Mouse (Mus musculus) hindbrain, embryonic 11.5 days (tissue): ENCODE measurements around the gene Sppl2b. TPM values are rescaled to one million over a fixed set of nuclear protein-coding genes. Genes with fewer than 3 reads are reported as not detected.
A peak's percentile ranks its signal among the peaks of the same experiment; 100 is the strongest.

Experiments used
- ATAC-seq: fragments of 200-750 bp; cut with Nextera tagmentation; 2 replicates; pipeline ENCODE4 v1.8.0; 2017; ENCODE audit warnings: mild to moderate bottlenecking, moderate TSS enrichment, moderate library complexity; ENCODE audit not compliant: low FRiP score
- DNase-seq: peaks from one replicate; pipeline ENCODE4 v3.0.0-alpha.2; 2015; ENCODE audit warnings: low spot score
- H3K27ac ChIP-seq: fragments of 300-500 bp; sonication (generic); 2 replicates; pipeline ENCODE4 v1.5.1; 2014; ENCODE audit warnings: mild to moderate bottlenecking, low read depth, low read length
- H3K27me3 ChIP-seq: fragments of 300-500 bp; sonication (generic); 2 replicates; pipeline ENCODE4 v1.6.1; 2014; ENCODE audit warnings: mild to moderate bottlenecking, low read length, moderate library complexity, mixed read lengths; ENCODE audit not compliant: control insufficient read depth, insufficient read depth
- H3K36me3 ChIP-seq: fragments of 300-500 bp; sonication (generic); 2 replicates; pipeline ENCODE4 v1.6.1; 2014; ENCODE audit warnings: mild to moderate bottlenecking, low read length, moderate library complexity, mixed read lengths; ENCODE audit not compliant: control insufficient read depth, insufficient read depth
- H3K4me1 ChIP-seq: fragments of 300-500 bp; sonication (generic); replicated peaks from 2 replicates; pipeline ENCODE4 v1.6.1; 2014; ENCODE audit warnings: low read length, mixed read lengths; ENCODE audit not compliant: control insufficient read depth, insufficient read depth
- H3K4me2 ChIP-seq: fragments of 300-500 bp; sonication (generic); replicated peaks from 2 replicates; pipeline ENCODE4 v1.6.1; 2014; ENCODE audit warnings: mild to moderate bottlenecking, low read depth, low read length
- H3K4me3 ChIP-seq: fragments of 300-500 bp; sonication (generic); 2 replicates; pipeline ENCODE4 v1.5.1; 2014; ENCODE audit warnings: low read depth, low read length
- H3K9ac ChIP-seq: fragments of 300-500 bp; sonication (generic); 2 replicates; pipeline ENCODE4 v1.6.1; 2014; ENCODE audit warnings: low read depth, low read length
- H3K9me3 ChIP-seq: fragments of 300-500 bp; sonication (generic); 2 replicates; pipeline ENCODE4 v1.6.1; 2016; ENCODE audit warnings: low read length; ENCODE audit not compliant: control insufficient read depth
- WGBS: fragments of 180-500 bp; shearing (Covaris S2); extraction: QIAGEN DNeasy Blood & Tissue Kit; methylation state at CpG from one replicate; pipeline ENCODE4 v1.1.7; 2014; 5-methylcytosine and 5-hydroxymethylcytosine counted together
- microRNA counts: library from miRNA; unstranded; fragments of <30 nt; microRNA quantifications from one replicate; lab custom pipeline; 2015
- polyA plus RNA-seq: library from polyadenylated mRNA; unstranded; fragments of >200 nt; fragmentation: Nextera tagmentation; extraction: Ambion mirVana; gene quantifications from 2 replicates; pipeline ENCODE4 v1.2.1, GENCODE M21; 2014

Sppl2b gene
- polyA plus RNA-seq, 1 experiment from 2014 or later: 25.1 TPM

DNA sequence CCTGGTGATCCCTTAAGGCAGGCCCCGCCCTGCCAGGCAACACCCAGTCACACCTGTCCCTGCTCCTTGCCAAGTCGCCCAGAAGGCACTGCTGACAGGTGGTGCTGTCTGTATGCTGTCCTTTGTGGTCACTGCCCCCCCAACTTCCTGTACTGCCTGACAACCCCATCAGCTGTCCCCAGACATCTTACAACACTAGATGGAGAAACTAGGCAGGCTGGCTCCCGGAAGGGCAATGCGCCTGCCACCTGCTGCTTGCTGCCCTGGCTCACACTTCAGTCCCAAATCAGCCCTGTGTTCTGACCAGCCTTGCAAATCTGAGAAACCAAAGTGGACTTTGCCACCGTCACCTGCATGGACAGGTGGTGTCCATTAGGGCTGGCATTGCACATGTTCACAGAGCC, 59.2 kb downstream of the Sppl2b start:
- H3K9me3 ChIP-seq: no peaks in the 10 kb centered on the region
- WGBS: 87% methylated on average over 5 of the region's 5 CpGs
- DNase-seq (no peak), ATAC-seq (no peak)
- H3K4me3 ChIP-seq: no peak overlapping the region
- H3K36me3 ChIP-seq: peaks cover 2% of the 10 kb centered on the region
- no peak overlapping the region for H3K9ac ChIP-seq
- H3K4me2 ChIP-seq: no peak overlapping the region
- no peaks in the 10 kb centered on the region for H3K4me1 ChIP-seq
- no peaks in the 10 kb centered on the region for H3K27me3 ChIP-seq
- no peak overlapping the region for H3K27ac ChIP-seq

- no peak overlapping the region for H3K4me3 ChIP-seq
- H3K9ac ChIP-seq: no peak overlapping the region
- H3K9me3 ChIP-seq: no peaks in the 10 kb centered on the region
- H3K4me2 ChIP-seq: no peak overlapping the region
- H3K27ac ChIP-seq: no peak overlapping the region
- no peaks in the 10 kb centered on the region for H3K27me3 ChIP-seq
- DNase-seq (no peak), ATAC-seq (no peak)
- no peaks in the 10 kb centered on the region for H3K4me1 ChIP-seq
- 85% methylated on average over 2 of the region's 2 CpGs for WGBS
- H3K36me3 ChIP-seq: no peaks in the 10 kb centered on the region; the same call in 1 of the 2 replicates
Measured at GRCm38 (mm10) chr10:80915260-80915659, 60.2 kb downstream of the Sppl2b start.

- Histone ChIP-seq H3K9me3 (no peaks in the 10 kb centered on the region), H3K27ac (no peak overlapping the region), H3K4me3 (no peak overlapping the region), H3K4me1 (no peaks in the 10 kb centered on the region), H3K9ac (no peak overlapping the region), H3K27me3 (no peaks in the 10 kb centered on the region), H3K36me3 (no peaks in the 10 kb centered on the region; the same call in 1 of the 2 replicates), H3K4me2 (no peak overlapping the region)
- WGBS: 98% methylated on average over 4 of the region's 4 CpGs
- no peak for DNase-seq
- ATAC-seq: no peak
Measured at GRCm38 (mm10) chr10:80915736-80916135, 60.7 kb downstream of the Sppl2b start.

- ATAC-seq (peak; percentile 57), DNase-seq (no peak)
- WGBS: 3% methylated on average over 15 of the region's 15 CpGs
Measured at GRCm38 (mm10) chr10:80917336-80917778, 62.3 kb downstream of the Sppl2b start.

DNA sequence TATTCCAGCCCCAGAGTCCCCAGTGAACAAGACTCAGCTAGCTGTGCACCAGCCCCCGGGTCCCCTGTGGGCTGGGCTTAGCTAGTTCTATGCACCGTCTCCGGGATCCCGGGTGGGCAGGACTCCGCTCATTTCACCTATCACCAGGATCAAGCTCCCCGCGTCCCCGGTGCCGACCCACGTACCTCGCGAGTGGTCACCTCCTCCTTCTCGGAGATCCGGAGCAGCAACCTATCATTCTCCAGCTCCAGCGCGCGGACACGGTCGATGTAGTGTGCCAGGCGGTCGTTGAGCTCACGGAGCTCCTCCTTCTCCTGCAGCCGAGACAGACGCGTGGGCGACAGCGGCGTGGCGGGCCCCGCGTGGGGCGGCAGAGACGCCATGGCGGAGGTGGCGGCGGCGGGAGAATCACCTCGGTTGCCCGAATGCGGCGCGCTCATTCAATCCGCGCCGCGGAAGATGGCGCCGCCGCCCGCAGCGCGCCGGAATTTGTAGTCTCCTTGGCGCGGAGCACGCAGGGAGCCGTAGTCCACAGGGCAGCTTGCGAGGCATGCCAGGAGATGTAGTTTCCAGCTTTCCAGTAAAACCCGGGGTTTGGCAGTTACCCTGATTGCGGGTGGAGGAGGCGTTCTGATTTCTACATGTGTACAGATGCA, 62.8 kb downstream of the Sppl2b start, which contains the start of gene Lmnb2:
Lmnb2 (minus strand) TSS at position 467 of the 656 bp plus-strand sequence.
- H3K9me3 ChIP-seq: no peaks in the 10 kb centered on the region
- H3K27ac ChIP-seq: peak within 1 kb of the TSS; percentile 56; the same call in 1 of the 2 replicates
- no peaks in the 10 kb centered on the region for H3K4me1 ChIP-seq
- DNase-seq (peak; percentile 85), ATAC-seq (peak; percentile 70)
- no peaks in the 10 kb centered on the region; the same call in 1 of the 2 replicates for H3K36me3 ChIP-seq
- H3K27me3 ChIP-seq: no peaks in the 10 kb centered on the region
- peak within 1 kb of the TSS; percentile 91 for H3K9ac ChIP-seq
- peak within 1 kb of the TSS; percentile 94 for H3K4me2 ChIP-seq
- peak within 1 kb of the TSS; percentile 90 for H3K4me3 ChIP-seq
- under 1% methylated on average over 52 of the region's 61 CpGs for WGBS

More at GRCm38 (mm10) chr10:80917336-80917778, 62.3 kb downstream of the Sppl2b start:
- no peak overlapping the region for H3K27ac ChIP-seq
- H3K4me3 ChIP-seq: peak overlapping the region; percentile 90
- no peaks in the 10 kb centered on the region for H3K4me1 ChIP-seq
- H3K27me3 ChIP-seq: no peaks in the 10 kb centered on the region
- H3K9me3 ChIP-seq: no peaks in the 10 kb centered on the region
- peak overlapping the region; percentile 94 for H3K4me2 ChIP-seq
- peak overlapping the region; percentile 91 for H3K9ac ChIP-seq
- H3K36me3 ChIP-seq: no peaks in the 10 kb centered on the region; the same call in 1 of the 2 replicates

MicroRNA genes within 50 kb of the gene (microRNA counts, 519-probe panel; counts per million panel counts)
- not detected for microRNA mmu-miR-1982 (lab: Ali Mortazavi, UCI)

Other genes starting within 250 kb of the Sppl2b start
- 1.5 and 1.7 TPM in 2 replicates for gene Gm49322, start 249.3 kb upstream of the Sppl2b start, polyA plus RNA-seq
- 71.1 and 85.6 TPM in 2 replicates for gene Csnk1g2, start 232.4 kb upstream of the Sppl2b start, polyA plus RNA-seq
- 36.2 and 47.2 TPM in 2 replicates for gene Btbd2, start 198.2 kb upstream of the Sppl2b start, polyA plus RNA-seq
- gene Mknk2, start 177.2 kb upstream of the Sppl2b start, polyA plus RNA-seq: 47.0 and 48.4 TPM in 2 replicates
- 54.4 and 55.6 TPM in 2 replicates for gene Mob3a, start 153.3 kb upstream of the Sppl2b start, polyA plus RNA-seq
- gene Izumo4, start 153.1 kb upstream of the Sppl2b start, polyA plus RNA-seq: 10.3 and 11.4 TPM in 2 replicates
- 68.5 and 85.1 TPM in 2 replicates for gene Ap3d1, start 113.0 kb upstream of the Sppl2b start, polyA plus RNA-seq
- gene Dot1l, start 100.1 kb upstream of the Sppl2b start, polyA plus RNA-seq: 18.3 and 25.1 TPM in 2 replicates
- 83.4 and 84.4 TPM in 2 replicates for gene Sf3a2, start 57.1 kb upstream of the Sppl2b start, polyA plus RNA-seq
- 142 and 150 TPM in 2 replicates for gene Plekhj1, start 56.6 kb upstream of the Sppl2b start, polyA plus RNA-seq
- gene Amh, start 50.0 kb upstream of the Sppl2b start, polyA plus RNA-seq: not detected in 2 replicates
- 0.36 and 0.61 TPM in 2 replicates for gene Jsrp1, start 41.8 kb upstream of the Sppl2b start, polyA plus RNA-seq
- 1,755 and 1,772 TPM in 2 replicates for gene Oaz1, start 28.6 kb upstream of the Sppl2b start, polyA plus RNA-seq
- gene Lingo3, start 11.2 kb upstream of the Sppl2b start, polyA plus RNA-seq: 0.24 and 0.29 TPM in 2 replicates
- gene Lsm7, start 66 bp upstream of the Sppl2b start, polyA plus RNA-seq: 260 and 271 TPM in 2 replicates
- 0.05 and 0.06 TPM in 2 replicates for gene Tmprss9, start 16.6 kb downstream of the Sppl2b start, polyA plus RNA-seq
- 328 and 353 TPM in 2 replicates for gene Timm13, start 45.7 kb downstream of the Sppl2b start, polyA plus RNA-seq
- 14.6 and 19.0 TPM in 2 replicates for gene Lmnb2, start 63.0 kb downstream of the Sppl2b start, polyA plus RNA-seq
- 13.8 and 14.6 TPM in 2 replicates for gene Gadd45b, start 74.8 kb downstream of the Sppl2b start, polyA plus RNA-seq
- 6.6 and 7.2 TPM in 2 replicates for gene Gng7, start 159.7 kb downstream of the Sppl2b start, polyA plus RNA-seq
- 3.4 and 5.8 TPM in 2 replicates for gene Diras1, start 170.4 kb downstream of the Sppl2b start, polyA plus RNA-seq
- 9.2 and 11.0 TPM in 2 replicates for gene Slc39a3, start 182.2 kb downstream of the Sppl2b start, polyA plus RNA-seq
- 200 and 210 TPM in 2 replicates for gene Sgta, start 204.9 kb downstream of the Sppl2b start, polyA plus RNA-seq
- gene Thop1, start 214.8 kb downstream of the Sppl2b start, polyA plus RNA-seq: 44.1 and 46.4 TPM in 2 replicates
- 0.23 and 0.49 TPM in 2 replicates for gene Creb3l3, start 243.6 kb downstream of the Sppl2b start, polyA plus RNA-seq